Mouse (Mus musculus) forebrain, embryonic 14.5 days (tissue): Measurements from ENCODE around the gene Nfe2l2. TPM values are rescaled to one million over a fixed set of nuclear protein-coding genes. Genes with fewer than 3 reads are reported as not detected.

Experiments
- ATAC-seq: fragments of 200-750 bp; cut with Nextera tagmentation; 2 replicates; pipeline ENCODE4 v1.8.0; 2017; ENCODE audit warnings: mild to moderate bottlenecking, moderate library complexity
- DNase-seq: peaks from one replicate; pipeline ENCODE4 v3.0.0-alpha.2; 2015; ENCODE audit warnings: low spot score
- H3K27ac ChIP-seq: fragments of 300-500 bp; sonication (generic); 2 replicates; pipeline ENCODE4 v1.5.1; 2014; ENCODE audit warnings: low read depth, mild to moderate bottlenecking, control low read depth, low read length, moderate library complexity
- H3K27me3 ChIP-seq: fragments of 300-500 bp; sonication (generic); replicated peaks from 2 replicates; pipeline ENCODE4 v1.6.1; 2014; ENCODE audit warnings: low read length, control low read depth, mixed read lengths; ENCODE audit not compliant: control insufficient read depth, insufficient read depth
- H3K36me3 ChIP-seq: fragments of 300-500 bp; sonication (generic); 2 replicates; pipeline ENCODE4 v1.6.1; 2014; ENCODE audit warnings: low read length, control low read depth; ENCODE audit not compliant: control insufficient read depth, insufficient read depth
- H3K4me1 ChIP-seq: fragments of 300-500 bp; sonication (generic); 2 replicates; pipeline ENCODE4 v1.6.1; 2014; ENCODE audit warnings: antibody characterized with exemption, low read length, control low read depth; ENCODE audit not compliant: control insufficient read depth, insufficient read depth
- H3K4me2 ChIP-seq: fragments of 300-500 bp; sonication (generic); 2 replicates; pipeline ENCODE4 v1.6.1; 2014; ENCODE audit warnings: mild to moderate bottlenecking, control low read depth, low read length
- H3K4me3 ChIP-seq: fragments of 300-500 bp; sonication (generic); 2 replicates; pipeline ENCODE4 v1.5.1; 2014; ENCODE audit warnings: low read depth, low read length, control low read depth
- H3K9ac ChIP-seq: fragments of 300-500 bp; sonication (generic); 2 replicates; pipeline ENCODE4 v1.6.1; 2014; ENCODE audit warnings: mild to moderate bottlenecking, low read length, control low read depth, moderate library complexity
- H3K9me3 ChIP-seq: fragments of 300-500 bp; sonication (generic); replicated peaks from 2 replicates; pipeline ENCODE4 v1.6.1; 2016; ENCODE audit warnings: low read length, control low read depth, mixed read lengths; ENCODE audit not compliant: control insufficient read depth
- WGBS: fragments of 180-500 bp; shearing (Covaris S2); extraction: QIAGEN DNeasy Blood & Tissue Kit; methylation state at CpG from one replicate; pipeline ENCODE4 v1.1.7; 2014; 5-methylcytosine and 5-hydroxymethylcytosine counted together
- polyA plus RNA-seq: library from polyadenylated mRNA; unstranded; fragments of >200 nt; fragmentation: Nextera tagmentation; extraction: Ambion mirVana; gene quantifications from 2 replicates; pipeline ENCODE4 v1.2.1, GENCODE M21; 2014

Nfe2l2 gene
- polyA plus RNA-seq, 1 experiment from 2014 or later, result 17.9 TPM

- 4% methylated on average over 15 of the region's 15 CpGs for WGBS
- Histone ChIP-seq H3K27ac (peak overlapping the region; percentile 99; the same call in 1 of the 2 replicates), H3K4me3 (peak overlapping the region; percentile 93), H3K9me3 (no peaks in the 10 kb centered on the region), H3K4me1 (peaks cover 14% of the 10 kb centered on the region), H3K4me2 (peak overlapping the region; percentile 88), H3K36me3 (peaks cover 30% of the 10 kb centered on the region), H3K27me3 (no peaks in the 10 kb centered on the region), H3K9ac (peak overlapping the region; percentile 97)
- ATAC-seq (no peak), DNase-seq (no peak)
Observed at GRCm38 (mm10) chr2:75660255-75660948, 44.0 kb downstream of the Nfe2l2 start.

- H3K4me2 ChIP-seq, result peak overlapping the region; percentile 88
- no peaks in the 10 kb centered on the region for H3K27me3 ChIP-seq
- 0% methylated on average over 40 of the region's 47 CpGs for WGBS
- peak overlapping the region; percentile 93 for H3K4me3 ChIP-seq
- H3K36me3 ChIP-seq, result peaks cover 23% of the 10 kb centered on the region
- no peaks in the 10 kb centered on the region for H3K9me3 ChIP-seq
- H3K9ac ChIP-seq, result peak overlapping the region; percentile 97
- H3K4me1 ChIP-seq, result peaks cover 14% of the 10 kb centered on the region
- ATAC-seq (peak; percentile 76), DNase-seq (peak; percentile 92)
- peak overlapping the region; percentile 99 for H3K27ac ChIP-seq
Observed at GRCm38 (mm10) chr2:75659629-75659960, 44.8 kb downstream of the Nfe2l2 start.

DNA sequence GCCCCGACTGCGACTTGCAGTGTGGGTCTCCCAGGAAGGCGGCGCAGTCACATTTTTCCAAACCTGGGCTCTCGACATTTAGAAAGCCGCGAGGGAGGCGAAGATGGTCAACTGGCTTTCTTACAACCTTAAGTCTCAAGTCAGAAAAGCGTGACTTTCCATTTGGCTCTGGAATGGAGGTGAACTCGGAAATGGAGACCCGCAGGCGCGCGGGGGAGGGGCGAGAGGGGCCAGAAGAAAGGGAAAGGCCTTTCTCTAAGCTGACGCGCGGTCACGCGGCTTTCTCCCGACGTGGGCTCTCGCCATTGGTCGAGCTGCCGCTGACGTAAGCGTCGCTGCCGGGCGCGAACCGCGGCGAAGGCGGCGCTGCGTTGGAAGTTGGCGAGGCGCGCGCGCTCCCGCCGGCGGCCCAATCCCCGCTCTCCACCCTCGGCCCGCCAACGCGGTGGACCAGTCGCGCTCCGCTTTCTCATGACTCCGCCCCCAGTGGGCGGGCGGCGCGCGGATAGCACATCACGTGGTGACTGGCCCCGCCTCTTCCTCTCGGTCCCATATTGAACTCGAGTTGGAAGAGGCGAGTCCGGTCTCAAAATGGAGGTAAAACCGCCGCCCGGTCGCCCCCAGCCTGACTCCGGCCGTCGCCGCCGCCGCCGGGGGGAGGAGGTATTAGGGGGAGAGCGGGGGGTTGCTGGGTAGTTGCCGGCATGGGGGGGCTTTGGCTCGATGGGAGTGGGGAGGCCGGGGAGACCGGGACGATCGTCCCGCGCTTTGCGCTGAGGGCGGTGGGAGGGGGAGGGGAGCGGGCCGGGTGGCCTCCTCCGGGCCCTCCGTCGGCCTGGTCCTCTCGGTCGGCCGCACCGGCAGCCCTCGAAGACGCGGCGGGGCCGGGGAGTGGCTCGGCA is 45.5 kb downstream of the Nfe2l2 start, which contains the start of gene Hnrnpa3:
TSS of gene Hnrnpa3 (plus strand) at position 535 of the 902 bp plus-strand sequence.
- peak; percentile 96 for ATAC-seq
- no peaks in the 10 kb centered on the region for H3K9me3 ChIP-seq
- under 1% methylated on average over 99 of the region's 102 CpGs for WGBS

GRCm38 (mm10) chr2:75657907-75658691 is 46.3 kb downstream of the Nfe2l2 start:
- Histone ChIP-seq H3K9me3 (no peaks in the 10 kb centered on the region), H3K4me3 (peak overlapping the region; percentile 93), H3K4me2 (peak overlapping the region; percentile 75), H3K27me3 (no peaks in the 10 kb centered on the region), H3K9ac (peak overlapping the region; percentile 85), H3K27ac (peak overlapping the region; percentile 97), H3K36me3 (peaks cover 9% of the 10 kb centered on the region), H3K4me1 (peaks cover 14% of the 10 kb centered on the region)
- 1% methylated on average over 18 of the region's 18 CpGs for WGBS
- ATAC-seq (no peak), DNase-seq (peak; percentile 39)

More for the DNA sequence above, 45.5 kb downstream of the Nfe2l2 start, which contains the start of gene Hnrnpa3:
- Histone ChIP-seq H3K9ac (peak within 1 kb of the TSS; percentile 97), H3K36me3 (peaks cover 18% of the 10 kb centered on the region), H3K4me1 (peaks cover 14% of the 10 kb centered on the region), H3K4me2 (peak within 1 kb of the TSS; percentile 88), H3K27ac (peak within 1 kb of the TSS; percentile 99), H3K4me3 (peak within 1 kb of the TSS; percentile 93), H3K27me3 (no peaks in the 10 kb centered on the region)
- peak; percentile 100 for DNase-seq

GRCm38 (mm10) chr2:75656924-75657323 is 47.5 kb downstream of the Nfe2l2 start:
- no peak overlapping the region for H3K9ac ChIP-seq
- H3K36me3 ChIP-seq, result no peaks in the 10 kb centered on the region
- no peak overlapping the region for H3K4me2 ChIP-seq
- ATAC-seq, result no peak
- no peaks in the 10 kb centered on the region for H3K9me3 ChIP-seq
- 96% methylated on average over 5 of the region's 5 CpGs for WGBS
- peaks cover 14% of the 10 kb centered on the region for H3K4me1 ChIP-seq
- no peak for DNase-seq
- H3K27ac ChIP-seq, result peak overlapping the region; percentile 97; the same call in 1 of the 2 replicates
- H3K27me3 ChIP-seq, result no peaks in the 10 kb centered on the region
- H3K4me3 ChIP-seq, result no peak overlapping the region

DNA sequence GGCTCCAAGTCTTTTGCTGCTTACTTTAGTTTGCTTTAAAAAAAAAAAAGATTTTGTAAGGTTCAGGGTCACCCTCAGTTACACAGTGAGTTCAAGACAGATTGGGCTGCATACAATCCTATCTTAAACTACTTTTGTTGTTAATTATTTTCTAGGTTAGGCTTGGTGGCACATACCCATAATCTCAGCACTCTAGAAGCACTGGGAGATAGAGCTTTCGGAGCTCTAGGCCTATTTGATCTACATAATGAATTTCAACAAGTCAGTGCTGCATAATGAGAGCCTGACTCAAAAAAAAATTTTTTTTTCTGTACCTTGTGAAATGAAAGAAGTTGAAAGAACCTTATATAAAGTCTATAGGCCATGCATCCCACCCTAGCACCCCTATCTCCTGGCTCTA is 49.8 kb downstream of the Nfe2l2 start:
- 94% methylated on average over 1 of the region's 1 CpGs for WGBS
- Histone ChIP-seq H3K4me1 (peaks cover 8% of the 10 kb centered on the region), H3K36me3 (no peaks in the 10 kb centered on the region), H3K27ac (no peak overlapping the region), H3K4me3 (no peak overlapping the region), H3K9me3 (no peaks in the 10 kb centered on the region), H3K4me2 (no peak overlapping the region), H3K9ac (no peak overlapping the region), H3K27me3 (no peaks in the 10 kb centered on the region)
- no peak for ATAC-seq
- DNase-seq, result no peak

- peaks cover 8% of the 10 kb centered on the region for H3K4me1 ChIP-seq
- H3K27me3 ChIP-seq, result no peaks in the 10 kb centered on the region
- H3K36me3 ChIP-seq, result no peaks in the 10 kb centered on the region
- H3K27ac ChIP-seq, result no peak overlapping the region
- DNase-seq (no peak), ATAC-seq (no peak)
- H3K4me2 ChIP-seq, result no peak overlapping the region
- H3K9ac ChIP-seq, result no peak overlapping the region
- no peak overlapping the region for H3K4me3 ChIP-seq
- no peaks in the 10 kb centered on the region for H3K9me3 ChIP-seq
Observed at GRCm38 (mm10) chr2:75653150-75653549, 51.3 kb downstream of the Nfe2l2 start.

DNA sequence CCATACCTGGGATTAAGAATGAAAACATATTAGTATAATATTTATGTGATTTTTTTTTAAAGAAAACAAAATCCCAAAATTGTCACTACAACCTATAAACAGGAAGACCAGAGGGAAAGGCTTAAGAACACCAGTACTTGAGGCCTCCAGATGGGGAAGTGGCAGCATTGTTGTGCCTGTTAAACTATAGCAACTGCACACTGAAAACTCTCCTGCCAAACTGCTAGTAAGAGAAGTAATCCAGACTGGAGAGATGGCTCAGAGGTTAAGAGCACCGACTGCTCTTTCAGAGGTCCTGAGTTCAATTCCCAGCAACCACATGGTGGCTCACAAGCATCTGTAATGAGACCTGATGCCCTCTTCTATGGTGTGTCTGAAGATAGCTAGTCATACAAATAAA is 54.0 kb downstream of the Nfe2l2 start:
- Histone ChIP-seq H3K36me3 (no peaks in the 10 kb centered on the region), H3K4me2 (no peak overlapping the region), H3K4me3 (no peak overlapping the region), H3K27me3 (no peaks in the 10 kb centered on the region), H3K4me1 (no peaks in the 10 kb centered on the region), H3K9me3 (no peaks in the 10 kb centered on the region), H3K9ac (no peak overlapping the region), H3K27ac (no peak overlapping the region)
- ATAC-seq, result no peak
- WGBS, result 68% methylated on average over 1 of the region's 1 CpGs
- no peak for DNase-seq
